Mouse (Mus musculus) E14TG2a.4 (cell line): Measurements from ENCODE around the gene Ampd2.

Experiments used
- CTCF ChIP-seq: conservative IDR thresholded peaks from 2 replicates; pipeline ENCODE4 v1.5.1; 2014; ENCODE audit warnings: low read length
- NANOG ChIP-seq: IDR thresholded peaks from 2 replicates; pipeline ENCODE4 v1.6.1; 2014; ENCODE audit warnings: borderline replicate concordance, low read length, mixed read lengths

GRCm38 (mm10) chr3:108112246-108112645 lies 25.8 kb upstream of the Ampd2 start:
- no peak for TF ChIP-seq CTCF
- TF ChIP-seq NANOG: no peak
